Mouse (Mus musculus) E14TG2a.4 (cell line): Measurements from ENCODE around the gene Pdia2.
A peak's percentile ranks its signal among the peaks of the same experiment; 100 is the strongest.
"Not testable (repeated sequence)": the region's sequence is repeated elsewhere in the genome, so short reads cannot be mapped to it uniquely, and the experiment has no call there.

Source experiments
- H3K27me3 ChIP-seq: 2 replicates; pipeline ENCODE4 v1.6.1; 2014; ENCODE audit warnings: low read length, control low read depth; ENCODE audit not compliant: insufficient read depth
- H3K36me3 ChIP-seq: 2 replicates; pipeline ENCODE4 v1.6.1; 2014; ENCODE audit warnings: low read length, control low read depth; ENCODE audit not compliant: insufficient read depth
- H3K4me1 ChIP-seq: replicated peaks from 2 replicates; pipeline ENCODE4 v1.6.1; 2014; ENCODE audit warnings: low read depth, low read length, control low read depth
- H3K4me3 ChIP-seq: replicated peaks from 2 replicates; pipeline ENCODE4 v1.5.1; 2014; ENCODE audit warnings: mild to moderate bottlenecking, low read length
- H3K9me3 ChIP-seq: 2 replicates; pipeline ENCODE4 v1.6.1; 2014; ENCODE audit warnings: low read length, control low read depth
- CTCF ChIP-seq: conservative IDR thresholded peaks from 2 replicates; pipeline ENCODE4 v1.5.1; 2014; ENCODE audit warnings: low read length
- NANOG ChIP-seq: IDR thresholded peaks from 2 replicates; pipeline ENCODE4 v1.6.1; 2014; ENCODE audit warnings: borderline replicate concordance, low read length, mixed read lengths
- POU5F1 ChIP-seq: IDR thresholded peaks from 2 replicates; pipeline ENCODE4 v1.6.1; 2014; ENCODE audit warnings: low read length, borderline replicate concordance

Gene Pdia2

GRCm38 (mm10) chr17:26188091-26188805 lies 10.6 kb downstream of the Pdia2 start:
- H3K36me3 ChIP-seq = peaks cover 97% of the 10 kb centered on the region
- H3K27me3 ChIP-seq = no peaks in the 10 kb centered on the region
- TF ChIP-seq POU5F1 (no peak), CTCF (no peak), NANOG (no peak)
- peaks cover 3% of the 10 kb centered on the region; the same call in 1 of the 2 replicates for H3K4me1 ChIP-seq
- no peak overlapping the region for H3K4me3 ChIP-seq
- no peaks in the 10 kb centered on the region for H3K9me3 ChIP-seq

- H3K9me3 ChIP-seq = no peaks in the 10 kb centered on the region
- H3K4me3 ChIP-seq = no peak overlapping the region
- H3K36me3 ChIP-seq = peaks cover 98% of the 10 kb centered on the region
- peaks cover 3% of the 10 kb centered on the region; the same call in 1 of the 2 replicates for H3K4me1 ChIP-seq
- TF ChIP-seq NANOG = no peak
- TF ChIP-seq CTCF = no peak
- TF ChIP-seq POU5F1 = no peak
- H3K27me3 ChIP-seq = no peaks in the 10 kb centered on the region
Measured at GRCm38 (mm10) chr17:26187592-26187991, 11.3 kb downstream of the Pdia2 start.

GRCm38 (mm10) chr17:26181179-26181578 lies 17.7 kb downstream of the Pdia2 start:
- H3K27me3 ChIP-seq = no peaks in the 10 kb centered on the region
- no peak for TF ChIP-seq NANOG
- TF ChIP-seq CTCF = no peak
- no peak for TF ChIP-seq POU5F1
- H3K4me3 ChIP-seq = no peak overlapping the region
- H3K9me3 ChIP-seq = no peaks in the 10 kb centered on the region
- peaks cover 81% of the 10 kb centered on the region for H3K36me3 ChIP-seq
- no peaks in the 10 kb centered on the region for H3K4me1 ChIP-seq

GRCm38 (mm10) chr17:26178611-26179010 lies 20.3 kb downstream of the Pdia2 start:
- TF ChIP-seq CTCF (no peak), POU5F1 (no peak), NANOG (no peak)
- Histone ChIP-seq H3K4me1 (no peaks in the 10 kb centered on the region), H3K27me3 (no peaks in the 10 kb centered on the region), H3K9me3 (no peaks in the 10 kb centered on the region), H3K36me3 (peaks cover 80% of the 10 kb centered on the region), H3K4me3 (no peak overlapping the region)

- peaks cover 65% of the 10 kb centered on the region for H3K36me3 ChIP-seq
- H3K4me3 ChIP-seq, H3K4me1 ChIP-seq, H3K9me3 ChIP-seq, H3K27me3 ChIP-seq: not testable (repeated sequence)
- peak; percentile 21 for TF ChIP-seq CTCF
Measured at GRCm38 (mm10) chr17:26175248-26175647, 23.6 kb downstream of the Pdia2 start.

GRCm38 (mm10) chr17:26168039-26168438 lies 30.8 kb downstream of the Pdia2 start:
- TF ChIP-seq POU5F1 (no peak), NANOG (no peak), CTCF (no peak)
- Histone ChIP-seq H3K4me1 (no peaks in the 10 kb centered on the region), H3K27me3 (no peaks in the 10 kb centered on the region), H3K9me3 (no peaks in the 10 kb centered on the region), H3K4me3 (no peak overlapping the region), H3K36me3 (peaks cover 49% of the 10 kb centered on the region)

GRCm38 (mm10) chr17:26162736-26163135 lies 36.2 kb downstream of the Pdia2 start:
- TF ChIP-seq POU5F1 (no peak), CTCF (no peak), NANOG (no peak)
- H3K27me3 ChIP-seq = no peaks in the 10 kb centered on the region
- no peaks in the 10 kb centered on the region; the same call in 1 of the 2 replicates for H3K4me1 ChIP-seq
- no peaks in the 10 kb centered on the region for H3K9me3 ChIP-seq
- H3K36me3 ChIP-seq = peaks cover 40% of the 10 kb centered on the region
- no peak overlapping the region for H3K4me3 ChIP-seq

GRCm38 (mm10) chr17:26151886-26152630 lies 46.8 kb downstream of the Pdia2 start:
- Histone ChIP-seq H3K36me3 (peaks cover 74% of the 10 kb centered on the region), H3K4me1 (peaks cover 22% of the 10 kb centered on the region), H3K9me3 (no peaks in the 10 kb centered on the region), H3K27me3 (no peaks in the 10 kb centered on the region), H3K4me3 (no peak overlapping the region)
- TF ChIP-seq POU5F1 (no peak), CTCF (no peak)
